Mouse (Mus musculus) kidney, postnatal 0 days (tissue): ENCODE measurements around the gene Ces1d. TPM values are rescaled to one million over a fixed set of nuclear protein-coding genes. Genes with fewer than 3 reads are reported as not detected.

Source experiments
- ATAC-seq: fragments of 200-750 bp; cut with Nextera tagmentation; replicated peaks from 2 replicates; pipeline ENCODE4 v1.8.0; 2017; ENCODE audit warnings: low read depth, moderate number of reproducible peaks, moderate TSS enrichment, moderate library complexity; ENCODE audit not compliant: low FRiP score
- DNase-seq: peaks from one replicate; pipeline ENCODE4 v3.0.0-alpha.2; 2016; ENCODE audit warnings: low spot score
- H3K27ac ChIP-seq: fragments of 300-500 bp; sonication (generic); 2 replicates; pipeline ENCODE4 v1.5.1; 2014; ENCODE audit warnings: mild to moderate bottlenecking
- H3K27me3 ChIP-seq: fragments of 300-500 bp; sonication (generic); 2 replicates; pipeline ENCODE4 v1.6.1; 2014; ENCODE audit warnings: low read length, mixed read lengths; ENCODE audit not compliant: insufficient read depth
- H3K36me3 ChIP-seq: fragments of 300-500 bp; sonication (generic); 2 replicates; pipeline ENCODE4 v1.6.1; 2014; ENCODE audit warnings: low read length, mixed read lengths; ENCODE audit not compliant: insufficient read depth
- H3K4me1 ChIP-seq: fragments of 300-500 bp; sonication (generic); replicated peaks from 2 replicates; pipeline ENCODE4 v1.6.1; 2014; ENCODE audit warnings: antibody characterized with exemption, low read length, mixed read lengths; ENCODE audit not compliant: insufficient read depth
- H3K4me2 ChIP-seq: fragments of 300-500 bp; sonication (generic); 2 replicates; pipeline ENCODE4 v1.6.1; 2014; ENCODE audit warnings: mild to moderate bottlenecking, low read length, moderate library complexity, mixed read lengths
- H3K4me3 ChIP-seq: fragments of 300-500 bp; sonication (generic); replicated peaks from 2 replicates; pipeline ENCODE4 v1.5.1; 2014; ENCODE audit warnings: low read depth, low read length
- H3K9ac ChIP-seq: fragments of 300-500 bp; sonication (generic); 2 replicates; pipeline ENCODE4 v1.6.1; 2014; ENCODE audit warnings: low read depth, low read length
- H3K9me3 ChIP-seq: fragments of 300-500 bp; sonication (generic); replicated peaks from 2 replicates; pipeline ENCODE4 v1.6.1; 2016; ENCODE audit warnings: low read length, inconsistent platforms, mixed read lengths
- CTCF ChIP-seq: IDR thresholded peaks from 2 replicates; pipeline ENCODE4 v1.5.1; 2016; ENCODE audit warnings: antibody characterized with exemption, low read depth, mild to moderate bottlenecking, moderate library complexity
- WGBS: fragments of 180-500 bp; shearing (Covaris S2); extraction: QIAGEN DNeasy Blood & Tissue Kit; methylation state at CpG from one replicate; pipeline ENCODE4 v1.1.7; 2014; 5-methylcytosine and 5-hydroxymethylcytosine counted together
- polyA plus RNA-seq: library from polyadenylated mRNA; unstranded; fragments of >200 nt; fragmentation: Nextera tagmentation; extraction: Ambion mirVana; gene quantifications from 2 replicates; pipeline ENCODE4 v1.2.1, GENCODE M21; 2015

Ces1d gene
- polyA plus RNA-seq, 1 experiment from 2014 or later = 1.9 TPM

GRCm38 (mm10) chr8:93151401-93151800 lies 46.2 kb downstream of the Ces1d start:
- DNase-seq = no peak
- 91% methylated on average over 1 of the region's 1 CpGs for WGBS

DNA sequence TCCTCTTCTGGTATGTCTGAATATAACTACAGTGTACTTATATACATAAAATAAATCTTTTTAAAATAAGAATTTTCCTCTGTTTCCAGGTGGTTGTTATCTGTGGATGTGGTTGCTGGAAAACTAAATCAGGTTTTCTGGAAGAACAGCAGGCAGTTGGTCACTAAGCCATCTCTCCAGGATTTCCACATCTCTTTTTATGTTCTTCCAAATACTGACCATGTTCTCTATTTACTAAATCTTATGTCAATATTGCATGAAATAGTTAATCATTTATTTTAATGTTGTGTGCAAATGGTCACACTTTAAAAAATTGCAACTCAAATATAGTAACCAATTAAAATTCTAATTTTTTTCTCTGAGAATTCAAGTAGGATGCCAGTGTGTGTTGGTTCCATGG lies 50.3 kb downstream of the Ces1d start:
- TF ChIP-seq CTCF = no peak
- no peaks in the 10 kb centered on the region for H3K9me3 ChIP-seq
- H3K36me3 ChIP-seq = no peaks in the 10 kb centered on the region
- no peak overlapping the region for H3K4me2 ChIP-seq
- ATAC-seq (no peak), DNase-seq (no peak)
- H3K27me3 ChIP-seq = no peaks in the 10 kb centered on the region
- H3K4me3 ChIP-seq = no peak overlapping the region
- H3K4me1 ChIP-seq = no peaks in the 10 kb centered on the region
- no peak overlapping the region for H3K27ac ChIP-seq
- H3K9ac ChIP-seq = no peak overlapping the region

More at GRCm38 (mm10) chr8:93151401-93151800, 46.2 kb downstream of the Ces1d start:
- no peak for ATAC-seq
- no peak overlapping the region for H3K27ac ChIP-seq
- no peak overlapping the region for H3K4me3 ChIP-seq
- TF ChIP-seq CTCF = no peak
- no peak overlapping the region for H3K9ac ChIP-seq
- no peaks in the 10 kb centered on the region for H3K4me1 ChIP-seq
- H3K9me3 ChIP-seq = no peaks in the 10 kb centered on the region
- H3K27me3 ChIP-seq = no peaks in the 10 kb centered on the region
- H3K36me3 ChIP-seq = no peaks in the 10 kb centered on the region
- no peak overlapping the region for H3K4me2 ChIP-seq

GRCm38 (mm10) chr8:93140696-93141095 lies 56.9 kb downstream of the Ces1d start:
- Histone ChIP-seq H3K9ac (no peak overlapping the region), H3K27ac (no peak overlapping the region), H3K4me1 (no peaks in the 10 kb centered on the region), H3K36me3 (no peaks in the 10 kb centered on the region), H3K4me3 (no peak overlapping the region), H3K9me3 (no peaks in the 10 kb centered on the region), H3K4me2 (no peak overlapping the region), H3K27me3 (no peaks in the 10 kb centered on the region)
- DNase-seq (peak; percentile 44), ATAC-seq (no peak)
- WGBS = 68% methylated on average over 1 of the region's 1 CpGs
- TF ChIP-seq CTCF = peak; percentile 74

GRCm38 (mm10) chr8:93132196-93132595 lies 65.4 kb downstream of the Ces1d start:
- Histone ChIP-seq H3K36me3 (no peaks in the 10 kb centered on the region), H3K27ac (no peak overlapping the region), H3K9ac (no peak overlapping the region), H3K4me1 (no peaks in the 10 kb centered on the region), H3K4me2 (no peak overlapping the region), H3K9me3 (no peaks in the 10 kb centered on the region), H3K4me3 (no peak overlapping the region), H3K27me3 (no peaks in the 10 kb centered on the region)
- TF ChIP-seq CTCF = peak; percentile 55
- no peak for DNase-seq
- 95% methylated on average over 2 of the region's 2 CpGs for WGBS
- ATAC-seq = no peak

GRCm38 (mm10) chr8:93131233-93131980 lies 66.2 kb downstream of the Ces1d start, which contains the start of gene Ces1c:
Gene Ces1c, minus strand, starts transcription at chr8:93131283.
- H3K27ac ChIP-seq = no peak within 1 kb of the TSS
- no peak within 1 kb of the TSS for H3K4me2 ChIP-seq
- 87% methylated on average over 3 of the region's 3 CpGs for WGBS
- no peak for ATAC-seq
- DNase-seq = no peak
- H3K27me3 ChIP-seq = no peaks in the 10 kb centered on the region
- no peaks in the 10 kb centered on the region for H3K4me1 ChIP-seq
- H3K4me3 ChIP-seq = no peak within 1 kb of the TSS
- TF ChIP-seq CTCF = no peak
- H3K9ac ChIP-seq = no peak within 1 kb of the TSS
- H3K9me3 ChIP-seq = no peaks in the 10 kb centered on the region
- H3K36me3 ChIP-seq = no peaks in the 10 kb centered on the region

GRCm38 (mm10) chr8:93126476-93126875 lies 71.2 kb downstream of the Ces1d start:
- ATAC-seq = no peak
- 66% methylated on average over 2 of the region's 2 CpGs for WGBS
- H3K36me3 ChIP-seq = no peaks in the 10 kb centered on the region
- TF ChIP-seq CTCF = no peak
- no peak overlapping the region for H3K4me2 ChIP-seq
- H3K9me3 ChIP-seq = no peaks in the 10 kb centered on the region
- no peak overlapping the region for H3K9ac ChIP-seq
- no peaks in the 10 kb centered on the region for H3K4me1 ChIP-seq
- H3K27ac ChIP-seq = no peak overlapping the region
- no peak overlapping the region for H3K4me3 ChIP-seq
- H3K27me3 ChIP-seq = no peaks in the 10 kb centered on the region
- no peak for DNase-seq
